Mouse (Mus musculus) limb, embryonic 14.5 days (tissue): ENCODE results near the gene Lyve1. TPM values are rescaled to one million over a fixed set of nuclear protein-coding genes. Genes with fewer than 3 reads are reported as not detected.
A peak's percentile ranks its signal among the peaks of the same experiment; 100 is the strongest.

ENCODE experiments used
- ATAC-seq: fragments of 200-750 bp; cut with Nextera tagmentation; 2 replicates; pipeline ENCODE4 v1.8.0; 2017; ENCODE audit warnings: low read depth, moderate number of reproducible peaks, moderate TSS enrichment; ENCODE audit not compliant: low FRiP score
- DNase-seq: peaks from one replicate; pipeline ENCODE4 v3.0.0-alpha.2; 2015; ENCODE audit warnings: low spot score
- H3K27ac ChIP-seq: fragments of 300-500 bp; sonication (generic); replicated peaks from 2 replicates; pipeline ENCODE4 v1.5.1; 2014; ENCODE audit warnings: low read depth, mild to moderate bottlenecking, low read length, moderate library complexity, mixed read lengths
- H3K27me3 ChIP-seq: fragments of 300-500 bp; sonication (generic); 2 replicates; pipeline ENCODE4 v1.6.1; 2014; ENCODE audit warnings: low read length, mixed read lengths; ENCODE audit not compliant: control insufficient read depth, insufficient read depth
- H3K36me3 ChIP-seq: fragments of 300-500 bp; sonication (generic); 2 replicates; pipeline ENCODE4 v1.6.1; 2014; ENCODE audit warnings: mild to moderate bottlenecking, low read length, moderate library complexity, mixed read lengths; ENCODE audit not compliant: control insufficient read depth, insufficient read depth
- H3K4me1 ChIP-seq: fragments of 300-500 bp; sonication (generic); 2 replicates; pipeline ENCODE4 v1.6.1; 2014; ENCODE audit warnings: antibody characterized with exemption, low read length, mixed read lengths; ENCODE audit not compliant: control insufficient read depth, insufficient read depth
- H3K4me2 ChIP-seq: fragments of 300-500 bp; sonication (generic); replicated peaks from 2 replicates; pipeline ENCODE4 v1.6.1; 2014; ENCODE audit warnings: low read depth, mild to moderate bottlenecking, low read length, moderate library complexity; ENCODE audit not compliant: severe bottlenecking
- H3K4me3 ChIP-seq: fragments of 300-500 bp; sonication (generic); replicated peaks from 2 replicates; pipeline ENCODE4 v1.5.1; 2014; ENCODE audit warnings: low read length
- H3K9ac ChIP-seq: fragments of 300-500 bp; sonication (generic); 2 replicates; pipeline ENCODE4 v1.6.1; 2014; ENCODE audit warnings: mild to moderate bottlenecking, low read depth, low read length, moderate library complexity; ENCODE audit not compliant: severe bottlenecking
- H3K9me3 ChIP-seq: fragments of 300-500 bp; sonication (generic); 2 replicates; pipeline ENCODE4 v1.6.1; 2016; ENCODE audit warnings: low read length; ENCODE audit not compliant: control insufficient read depth
- POLR2A ChIP-seq: fragments of 200-500 bp; IDR thresholded peaks from 2 replicates; pipeline ENCODE4 v1.8.0; 2012; ENCODE audit warnings: inconsistent platforms, mild to moderate bottlenecking, moderate library complexity, borderline replicate concordance; ENCODE audit not compliant: insufficient read depth, insufficient read length; ENCODE audit errors: extremely low read depth
- WGBS: fragments of 180-500 bp; shearing (Covaris S2); extraction: QIAGEN DNeasy Blood & Tissue Kit; methylation state at CpG from one replicate; pipeline ENCODE4 v1.1.7; 2014; 5-methylcytosine and 5-hydroxymethylcytosine counted together
- polyA plus RNA-seq, 2 experiments: library from polyadenylated mRNA; depleted of rRNA in 1 of 2; stranded (reverse) in 1 of 2; unstranded in 1 of 2; fragments of >200 nt; fragmentation: Nextera tagmentation in 1 of 2; extraction: Ambion mirVana in 1 of 2; gene quantifications; 2 replicates each; pipeline versions ENCODE4 v1.2.1 to v1.2.3; 2012 to 2014

Gene Lyve1
- polyA plus RNA-seq, 2 experiments = 9.7 to 10.2 TPM

DNA sequence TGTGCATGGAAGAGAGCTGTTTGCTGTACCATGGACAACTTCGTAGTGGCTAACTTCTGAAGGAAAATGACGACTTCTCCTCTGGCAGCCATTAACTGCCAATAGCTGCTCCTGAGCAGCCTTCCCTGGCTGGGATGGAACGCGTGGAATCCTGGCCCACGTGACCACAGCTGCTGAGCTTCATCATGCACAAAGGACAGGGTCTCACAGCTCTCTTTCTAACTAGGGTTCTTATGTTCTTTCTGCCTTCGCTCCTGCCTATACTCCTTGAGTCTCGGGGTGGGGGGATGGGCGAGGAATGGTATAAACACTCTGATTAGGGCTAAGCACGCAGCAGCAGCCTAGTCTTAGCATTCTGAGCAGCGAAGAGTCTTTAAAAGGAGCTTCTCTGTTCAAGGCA is 2.0 kb upstream of the Lyve1 start:
- H3K4me2 ChIP-seq = no peak overlapping the region
- no peaks in the 10 kb centered on the region for H3K36me3 ChIP-seq
- peak; percentile 51 for DNase-seq
- peak; percentile 82 for ATAC-seq
- no peaks in the 10 kb centered on the region for H3K27me3 ChIP-seq
- no peaks in the 10 kb centered on the region for H3K4me1 ChIP-seq
- no peak overlapping the region for H3K9ac ChIP-seq
- no peak overlapping the region for H3K27ac ChIP-seq
- no peaks in the 10 kb centered on the region for H3K9me3 ChIP-seq
- 28% methylated on average over 10 of the region's 10 CpGs for WGBS
- no peak for TF ChIP-seq POLR2A
- no peak overlapping the region for H3K4me3 ChIP-seq

DNA sequence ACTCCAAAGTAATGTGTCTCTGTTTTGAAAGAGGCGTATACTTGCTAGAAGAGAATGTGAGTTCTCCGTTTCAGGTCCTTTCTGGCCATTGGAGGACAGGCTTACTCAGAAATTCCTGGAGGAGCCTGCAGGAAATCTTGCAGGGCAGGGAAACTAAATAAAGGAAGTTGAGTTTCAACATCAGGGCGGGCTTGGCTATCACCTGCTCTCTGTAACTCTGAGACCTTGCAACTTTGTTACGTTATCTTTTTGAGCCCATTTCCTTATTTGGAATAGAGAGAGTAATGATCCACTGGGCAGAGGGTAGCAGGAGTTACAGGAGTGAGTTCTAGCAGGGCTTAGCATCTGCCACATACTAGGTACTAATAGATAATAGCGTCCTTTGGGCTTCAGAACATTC is 2.9 kb downstream of the Lyve1 start:
- Histone ChIP-seq H3K4me1 (no peaks in the 10 kb centered on the region), H3K9me3 (no peaks in the 10 kb centered on the region), H3K27me3 (no peaks in the 10 kb centered on the region), H3K36me3 (no peaks in the 10 kb centered on the region), H3K4me2 (no peak overlapping the region), H3K27ac (no peak overlapping the region), H3K9ac (no peak overlapping the region), H3K4me3 (no peak overlapping the region)
- DNase-seq = no peak
- no peak for ATAC-seq
- TF ChIP-seq POLR2A = no peak
- 54% methylated on average over 5 of the region's 5 CpGs for WGBS

DNA sequence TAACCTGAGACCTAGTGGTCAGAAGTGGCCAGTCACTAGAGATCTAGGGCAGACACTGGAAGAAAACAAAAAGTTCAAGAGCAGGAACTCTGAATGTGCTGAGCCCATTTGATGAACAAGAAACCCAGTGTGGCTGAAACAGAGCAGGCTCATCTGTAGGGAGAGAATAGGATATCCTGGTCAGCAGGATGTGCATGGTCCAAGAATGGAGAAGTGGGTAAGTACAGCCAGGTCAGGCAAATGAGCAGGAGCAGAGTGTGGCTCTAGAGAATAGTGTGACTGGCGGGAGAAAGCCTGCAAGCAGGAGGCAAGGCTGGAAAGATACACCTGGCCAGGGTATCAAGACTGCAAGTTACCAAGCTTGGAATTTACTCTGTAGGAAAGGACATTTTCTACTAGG is 7.4 kb downstream of the Lyve1 start:
- Histone ChIP-seq H3K4me2 (no peak overlapping the region), H3K9me3 (no peaks in the 10 kb centered on the region), H3K36me3 (no peaks in the 10 kb centered on the region), H3K27me3 (no peaks in the 10 kb centered on the region), H3K9ac (no peak overlapping the region), H3K27ac (no peak overlapping the region), H3K4me1 (peaks cover 4% of the 10 kb centered on the region), H3K4me3 (no peak overlapping the region)
- TF ChIP-seq POLR2A = no peak
- no peak for ATAC-seq
- no peak for DNase-seq
- WGBS = 62% methylated on average over 1 of the region's 1 CpGs

DNA sequence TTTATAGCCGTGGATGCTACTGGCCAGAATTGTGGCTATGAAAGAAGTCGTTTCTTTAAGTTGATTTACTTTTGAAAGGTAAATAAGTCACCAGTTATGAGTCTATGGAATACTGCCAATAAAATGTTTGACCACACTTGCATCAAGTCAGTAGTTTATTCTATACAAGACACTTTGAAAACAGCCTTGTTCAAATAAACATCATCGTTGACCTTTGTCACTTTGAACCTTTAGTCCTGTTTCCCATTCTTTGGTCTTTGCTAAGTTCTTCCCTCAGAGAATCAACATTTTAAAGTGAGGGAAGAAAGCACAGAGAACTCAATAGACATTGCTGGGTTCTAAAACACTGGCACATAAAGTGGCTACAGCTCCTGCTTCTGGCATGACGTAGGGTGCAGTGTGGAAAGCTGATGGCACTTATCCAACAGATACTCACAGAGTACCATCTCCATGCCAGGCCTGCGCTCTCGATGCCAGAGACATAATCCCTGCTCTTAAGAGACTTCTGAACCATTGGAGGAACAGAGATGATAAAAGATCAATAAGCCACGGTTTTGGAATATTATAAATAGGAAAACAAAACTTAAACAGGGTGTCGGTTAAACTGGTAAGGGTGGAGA is 8.0 kb downstream of the Lyve1 start:
- H3K27me3 ChIP-seq = no peaks in the 10 kb centered on the region
- TF ChIP-seq POLR2A = no peak
- ATAC-seq (no peak), DNase-seq (no peak)
- no peak overlapping the region for H3K4me3 ChIP-seq
- H3K27ac ChIP-seq = no peak overlapping the region
- WGBS = 82% methylated on average over 8 of the region's 8 CpGs
- peaks cover 4% of the 10 kb centered on the region for H3K4me1 ChIP-seq
- no peak overlapping the region for H3K4me2 ChIP-seq
- H3K9me3 ChIP-seq = no peaks in the 10 kb centered on the region
- H3K36me3 ChIP-seq = no peaks in the 10 kb centered on the region
- H3K9ac ChIP-seq = no peak overlapping the region

DNA sequence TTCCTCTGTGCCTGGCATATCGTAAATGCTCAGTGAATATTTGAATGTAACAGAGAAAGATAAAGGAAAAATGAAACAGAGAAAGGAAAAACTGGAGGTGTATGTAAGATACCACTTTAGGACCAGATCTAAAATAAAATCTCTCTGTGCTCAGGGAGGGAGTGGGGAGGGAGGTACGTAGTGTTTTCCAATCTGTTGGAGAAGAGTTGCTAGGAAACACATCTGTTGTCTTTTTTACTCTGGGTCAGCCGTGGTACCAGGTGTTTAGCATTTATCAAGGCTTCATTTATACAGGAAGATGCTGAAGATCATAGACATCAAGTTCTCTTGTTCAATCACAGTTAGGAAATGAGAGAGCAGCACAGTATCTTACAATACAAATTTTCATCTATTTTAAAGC is 8.5 kb downstream of the Lyve1 start:
- ATAC-seq = no peak
- H3K4me3 ChIP-seq = no peak overlapping the region
- H3K36me3 ChIP-seq = no peaks in the 10 kb centered on the region
- no peak overlapping the region for H3K4me2 ChIP-seq
- TF ChIP-seq POLR2A = no peak
- DNase-seq = no peak
- H3K9ac ChIP-seq = no peak overlapping the region
- H3K27ac ChIP-seq = no peak overlapping the region
- peaks cover 4% of the 10 kb centered on the region for H3K4me1 ChIP-seq
- H3K9me3 ChIP-seq = no peaks in the 10 kb centered on the region
- 51% methylated on average over 3 of the region's 3 CpGs for WGBS
- no peaks in the 10 kb centered on the region for H3K27me3 ChIP-seq

DNA sequence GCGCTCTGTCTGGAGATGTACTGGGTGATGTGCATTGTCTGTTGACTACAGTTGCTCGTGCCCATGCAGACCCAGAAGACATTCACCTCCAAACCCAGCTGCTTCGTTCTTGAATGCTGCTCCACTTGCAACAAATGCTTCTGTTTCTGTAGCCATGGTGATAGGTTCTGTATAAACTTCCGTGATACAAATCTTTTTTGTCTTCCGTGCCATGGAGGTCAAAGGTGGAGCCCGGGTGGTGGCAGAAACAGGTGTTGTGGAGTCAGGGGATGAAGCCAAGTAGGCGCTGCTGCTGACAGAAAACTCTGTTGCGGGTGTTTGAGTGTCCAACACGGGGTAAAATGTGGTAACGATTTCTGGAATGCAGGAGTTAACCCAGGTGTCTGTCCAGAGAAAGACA is 9.4 kb downstream of the Lyve1 start:
- Histone ChIP-seq H3K27ac (no peak overlapping the region), H3K4me3 (no peak overlapping the region), H3K4me1 (peaks cover 4% of the 10 kb centered on the region), H3K9ac (no peak overlapping the region), H3K4me2 (no peak overlapping the region), H3K9me3 (no peaks in the 10 kb centered on the region), H3K27me3 (no peaks in the 10 kb centered on the region), H3K36me3 (no peaks in the 10 kb centered on the region)
- ATAC-seq = no peak
- TF ChIP-seq POLR2A = no peak
- 66% methylated on average over 10 of the region's 10 CpGs for WGBS
- DNase-seq = no peak
